Mouse (Mus musculus): ENCODE results near the gene Cactin. TPM values are rescaled to one million over a fixed set of nuclear protein-coding genes. Genes with fewer than 3 reads are reported as not detected.

Gene Cactin
- polyA plus RNA-seq, 1 experiment = 20.0 TPM

DNA sequence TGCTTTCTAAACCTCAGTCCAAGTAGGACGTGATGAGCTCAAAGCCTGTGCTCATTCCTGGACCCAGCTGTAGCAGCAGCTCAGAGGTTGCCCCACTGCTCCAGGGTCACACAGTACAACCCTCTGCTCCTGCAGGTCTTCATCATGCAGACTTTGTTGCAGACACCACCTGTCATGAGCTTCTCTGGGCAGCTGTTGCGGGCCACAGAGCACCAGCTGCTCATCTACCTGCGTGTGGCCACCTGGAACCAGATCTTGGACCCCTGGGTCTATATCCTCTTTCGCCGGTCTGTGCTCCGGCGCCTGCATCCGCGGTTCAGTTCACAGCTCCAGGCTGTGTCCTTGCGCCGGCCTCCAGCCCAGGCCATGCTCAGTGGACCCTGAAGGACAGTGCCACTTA lies 13.4 kb downstream of the Cactin start:
- Histone ChIP-seq H3K4me3 (ENCODE audit: insufficient read depth, low read length) (no peak overlapping the region), H3K27ac (ENCODE audit: insufficient read depth, low read length) (no peak overlapping the region), H3K4me1 (ENCODE audit: control insufficient read depth, insufficient read depth, low read length) (peaks cover 4% of the 10 kb centered on the region)
- TF ChIP-seq CTCF (IDR thresholded peaks at IDR 0.05; ENCODE audit: borderline replicate concordance, insufficient read depth, low read length) (no peak), POLR2A (IDR thresholded peaks at IDR 0.05; ENCODE audit: low read depth, low read length) (no peak)

DNA sequence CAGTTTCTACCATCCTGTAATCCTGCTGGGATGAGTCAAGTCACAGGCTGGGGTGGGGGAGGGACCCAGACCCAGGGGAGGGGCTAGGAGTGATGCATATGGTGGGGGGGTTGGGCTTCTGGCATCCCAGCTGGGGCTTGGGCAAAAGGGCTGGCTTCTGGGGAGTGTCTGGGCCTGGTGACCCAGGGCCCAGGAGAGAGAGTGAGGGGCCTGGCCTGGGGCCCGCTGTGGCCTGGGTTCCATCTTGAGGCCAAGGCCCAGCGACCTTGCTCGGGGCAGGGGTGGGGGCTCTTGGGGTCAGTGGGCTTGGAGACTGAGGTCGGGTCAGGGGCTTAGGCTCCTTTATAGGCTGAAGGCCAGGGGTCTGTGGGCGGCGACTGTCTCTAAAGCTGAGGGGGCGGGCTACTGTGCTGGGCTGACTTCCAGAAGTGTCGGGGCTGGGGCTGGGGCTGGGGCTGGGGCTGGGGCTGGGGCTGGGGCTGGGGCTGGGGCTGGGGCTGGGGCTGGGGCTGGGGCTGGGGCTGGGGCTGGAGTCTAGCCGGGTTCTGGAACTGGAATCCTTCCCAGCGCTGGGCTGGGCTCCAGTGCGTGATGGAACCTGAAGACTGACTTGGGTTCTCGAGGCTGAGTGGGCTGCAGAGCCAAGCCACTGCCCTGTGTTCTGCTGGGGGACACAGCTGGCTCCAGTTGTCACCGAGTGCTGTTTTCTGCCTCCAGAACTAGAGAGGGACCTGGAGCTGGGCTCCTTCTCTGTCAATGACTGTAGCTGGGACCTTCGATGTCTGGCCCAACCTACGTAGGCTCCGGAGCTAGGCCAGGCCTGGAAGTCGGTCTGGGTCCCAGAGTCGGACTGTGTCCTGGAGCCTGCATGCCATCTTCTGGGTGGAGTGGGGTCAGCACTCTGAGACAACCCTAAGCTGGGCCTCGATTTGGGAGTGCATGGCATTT lies 14.8 kb downstream of the Cactin start:
- peaks cover 3% of the 10 kb centered on the region; the same call in 1 of the 2 replicates for H3K4me1 ChIP-seq (ENCODE audit: control insufficient read depth, insufficient read depth, low read length)
- H3K4me3 ChIP-seq (ENCODE audit: insufficient read depth, low read length) = no peak overlapping the region
- TF ChIP-seq POLR2A (IDR thresholded peaks at IDR 0.05; ENCODE audit: low read depth, low read length) = peak; percentile 25; the same call in 1 of the 2 replicates
- TF ChIP-seq CTCF (IDR thresholded peaks at IDR 0.05; ENCODE audit: borderline replicate concordance, insufficient read depth, low read length) = no peak
- H3K27ac ChIP-seq (ENCODE audit: insufficient read depth, low read length) = peak overlapping the region; percentile 12; the same call in 1 of the 2 replicates

DNA sequence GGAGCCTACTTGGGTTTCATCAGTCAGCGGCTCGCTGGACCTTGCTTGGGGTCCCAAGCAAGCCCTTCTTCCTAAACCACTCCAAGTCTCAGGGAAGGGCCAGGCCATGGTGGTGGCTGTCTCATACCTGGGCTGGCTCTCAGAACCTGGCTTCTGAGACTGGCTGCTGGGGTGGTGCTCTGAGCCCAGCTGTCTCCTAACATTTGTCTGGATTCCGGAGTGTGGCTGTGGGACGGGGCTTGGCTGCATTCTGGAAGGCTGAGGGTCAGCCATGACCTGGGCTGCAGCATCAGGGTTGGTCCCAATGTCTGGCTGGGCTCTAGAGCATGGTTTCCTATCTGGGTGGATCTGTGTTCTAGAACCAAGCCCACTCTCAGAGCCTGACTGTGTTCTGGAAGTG lies 15.7 kb downstream of the Cactin start:
- Histone ChIP-seq H3K4me1 (ENCODE audit: control insufficient read depth, insufficient read depth, low read length) (peaks cover 6% of the 10 kb centered on the region; the same call in 1 of the 2 replicates), H3K4me3 (ENCODE audit: insufficient read depth, low read length) (no peak overlapping the region), H3K27ac (ENCODE audit: insufficient read depth, low read length) (0 out of 2 replicates have a peak overlapping the region, but pooled peaks have one; percentile 12)
- TF ChIP-seq CTCF (IDR thresholded peaks at IDR 0.05; ENCODE audit: borderline replicate concordance, insufficient read depth, low read length) (no peak), POLR2A (IDR thresholded peaks at IDR 0.05; ENCODE audit: low read depth, low read length) (no peak)

DNA sequence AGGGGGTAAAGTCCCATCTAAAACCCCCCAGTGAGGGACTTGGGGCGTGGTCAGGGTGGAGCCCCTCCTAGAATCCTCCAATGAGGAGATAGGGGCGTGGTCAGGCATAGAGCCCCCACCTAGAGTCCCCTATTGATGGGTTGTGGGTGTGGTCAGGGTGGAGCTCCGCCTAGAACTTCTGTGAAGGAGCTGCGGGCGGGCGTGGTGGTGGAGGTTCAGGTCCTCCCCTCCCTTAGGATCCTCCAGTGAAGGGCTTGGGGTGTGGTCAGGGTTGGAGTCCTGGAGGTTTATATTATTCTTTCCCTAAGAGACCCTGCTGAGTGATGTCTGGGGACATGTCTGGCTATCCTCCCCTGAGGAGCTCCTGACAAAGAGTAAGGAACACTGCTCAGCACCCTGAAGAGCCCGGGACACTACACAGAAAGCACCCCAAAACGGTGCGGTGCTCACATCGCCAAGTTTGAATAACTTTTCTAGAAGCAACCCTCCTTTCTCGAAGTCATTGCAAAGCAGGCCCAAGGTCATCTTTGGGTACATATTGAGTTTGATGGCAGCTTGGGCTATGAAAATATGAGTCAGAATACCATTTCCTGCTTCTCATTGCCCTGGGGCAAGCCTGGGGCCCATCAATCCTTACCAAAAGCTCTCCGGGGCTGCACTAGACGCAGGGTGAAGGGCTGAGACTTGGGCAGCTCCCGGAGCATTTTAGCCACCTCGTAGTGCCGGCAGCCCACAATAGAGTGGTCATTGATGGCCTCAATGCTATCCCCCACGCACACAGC lies 19.8 kb downstream of the Cactin start:
- TF ChIP-seq CTCF (IDR thresholded peaks at IDR 0.05; ENCODE audit: borderline replicate concordance, insufficient read depth, low read length) (no peak), POLR2A (IDR thresholded peaks at IDR 0.05; ENCODE audit: low read depth, low read length) (no peak)
- no peak overlapping the region for H3K27ac ChIP-seq (ENCODE audit: insufficient read depth, low read length)
- H3K4me3 ChIP-seq (ENCODE audit: insufficient read depth, low read length) = no peak overlapping the region
- H3K4me1 ChIP-seq (ENCODE audit: control insufficient read depth, insufficient read depth, low read length) = peaks cover 3% of the 10 kb centered on the region; the same call in 1 of the 2 replicates

DNA sequence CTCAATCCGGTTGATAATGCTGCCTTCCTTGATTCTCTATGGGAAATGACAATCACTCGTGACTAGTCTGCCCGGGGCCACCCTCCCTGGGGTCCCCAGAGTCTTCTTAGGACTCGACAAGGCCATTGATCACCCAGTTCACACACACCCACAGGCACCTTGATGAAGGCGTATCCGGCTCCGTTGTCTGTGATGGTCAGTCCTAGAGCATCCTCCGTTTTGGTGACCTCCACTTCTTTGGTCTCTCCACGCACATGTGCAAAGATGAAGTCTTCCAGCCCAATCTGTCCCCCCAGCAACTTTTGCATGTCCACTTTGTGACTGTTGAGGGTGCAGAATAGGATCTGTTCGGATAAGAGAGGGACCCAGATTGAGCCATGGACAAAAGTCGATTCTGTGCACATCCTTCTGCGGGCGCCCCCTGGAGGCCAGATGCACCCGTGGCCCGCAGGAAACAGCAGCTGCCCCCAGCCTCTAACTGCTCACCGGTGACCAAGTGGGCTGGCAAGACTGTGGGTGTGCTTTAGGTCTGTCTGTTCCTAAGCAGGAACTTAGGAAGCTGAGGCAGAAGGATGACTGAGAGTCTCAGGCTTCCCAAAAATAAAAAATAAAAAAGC lies 20.5 kb downstream of the Cactin start:
- no peak for TF ChIP-seq POLR2A (IDR thresholded peaks at IDR 0.05; ENCODE audit: low read depth, low read length)
- TF ChIP-seq CTCF (IDR thresholded peaks at IDR 0.05; ENCODE audit: borderline replicate concordance, insufficient read depth, low read length) = peak; percentile 45; the same call in 1 of the 2 replicates
- Histone ChIP-seq H3K4me1 (ENCODE audit: control insufficient read depth, insufficient read depth, low read length) (peaks cover 4% of the 10 kb centered on the region; the same call in 1 of the 2 replicates), H3K4me3 (ENCODE audit: insufficient read depth, low read length) (no peak overlapping the region), H3K27ac (ENCODE audit: insufficient read depth, low read length) (no peak overlapping the region)

DNA sequence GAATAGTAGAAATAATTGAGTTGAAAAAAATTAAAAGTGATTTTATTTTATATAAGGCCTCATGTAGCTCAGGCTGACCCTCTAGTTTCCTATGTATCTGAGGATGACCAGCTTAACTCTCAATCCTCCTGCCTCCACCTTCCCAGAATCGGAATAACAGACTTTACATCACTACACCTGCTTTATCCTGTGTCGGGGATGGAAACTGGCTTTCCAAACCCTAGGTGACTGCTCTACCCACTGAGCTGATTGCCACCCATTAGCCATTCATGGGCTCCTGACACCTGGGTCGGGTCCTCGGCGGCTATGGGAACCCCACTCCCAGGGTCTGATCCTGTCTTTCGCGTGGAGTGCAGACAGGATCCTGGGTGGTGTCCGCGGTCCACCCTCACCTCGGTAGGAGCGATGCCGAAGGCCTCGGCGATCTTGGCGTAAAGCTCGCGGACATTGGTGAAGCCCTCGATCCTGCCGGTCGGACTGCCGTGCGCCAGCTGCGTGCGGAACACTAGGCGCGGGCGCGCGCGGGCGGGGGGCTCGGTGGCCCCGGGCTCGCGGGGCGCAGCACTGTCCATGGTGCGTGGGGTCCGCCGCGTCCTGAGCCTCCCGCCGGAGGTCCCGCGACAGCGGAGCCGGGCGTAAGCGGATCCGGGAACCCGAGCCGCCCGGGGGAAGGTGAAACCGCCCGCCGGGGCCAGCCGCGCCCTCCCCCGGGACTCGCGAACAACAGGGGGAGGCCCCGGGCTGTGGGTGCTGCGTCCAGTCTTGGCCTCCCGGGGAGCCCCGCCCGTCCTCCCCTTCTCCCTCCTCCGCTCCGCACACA lies 22.0 kb downstream of the Cactin start, which contains the start of gene Gipc3:
Gene Gipc3 (minus strand): TSS at position 581 of the 820 bp plus-strand sequence.
- H3K4me3 ChIP-seq (ENCODE audit: insufficient read depth, low read length) = peak within 1 kb of the TSS; percentile 5
- peaks cover 7% of the 10 kb centered on the region; the same call in 1 of the 2 replicates for H3K4me1 ChIP-seq (ENCODE audit: control insufficient read depth, insufficient read depth, low read length)
- TF ChIP-seq POLR2A (IDR thresholded peaks at IDR 0.05; ENCODE audit: low read depth, low read length) (no peak), CTCF (IDR thresholded peaks at IDR 0.05; ENCODE audit: borderline replicate concordance, insufficient read depth, low read length) (no peak)
- no peak within 1 kb of the TSS for H3K27ac ChIP-seq (ENCODE audit: insufficient read depth, low read length)

DNA sequence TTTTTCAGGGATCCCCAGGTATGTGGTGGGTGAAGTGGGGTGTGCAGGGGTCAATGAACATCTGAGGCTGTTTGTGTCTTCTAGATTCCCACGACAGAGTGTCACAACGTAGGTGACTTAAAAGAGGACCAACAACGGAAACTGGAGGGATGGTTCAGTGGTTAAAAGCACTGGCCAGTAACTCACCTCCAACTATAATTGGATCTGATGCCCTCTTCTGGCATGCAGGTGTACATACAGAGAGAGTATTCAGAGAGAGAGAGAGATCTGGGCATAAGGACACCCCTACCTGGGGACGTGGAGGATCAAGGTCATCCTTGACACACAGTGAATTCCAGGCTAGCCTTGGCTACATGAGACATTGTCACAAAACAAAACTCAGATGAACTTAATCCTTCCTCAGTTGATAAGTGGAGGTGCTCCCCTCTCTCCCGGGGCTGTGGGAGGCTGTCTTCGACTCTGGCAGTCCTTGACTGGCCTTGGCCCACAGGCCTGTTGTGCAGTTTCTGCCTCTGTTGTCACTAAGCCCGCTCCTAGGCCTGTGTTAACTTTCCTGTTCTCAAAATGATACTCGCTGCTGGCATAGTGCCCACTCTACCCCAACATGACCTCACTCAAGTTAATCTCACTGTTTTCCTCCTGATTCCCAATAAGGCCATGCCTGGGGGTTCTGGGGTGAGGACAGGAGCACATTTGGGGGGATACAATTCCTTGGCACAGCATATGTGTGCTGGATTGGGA lies 23.7 kb downstream of the Cactin start:
- TF ChIP-seq POLR2A (IDR thresholded peaks at IDR 0.05; ENCODE audit: low read depth, low read length) = no peak
- no peak for TF ChIP-seq CTCF (IDR thresholded peaks at IDR 0.05; ENCODE audit: borderline replicate concordance, insufficient read depth, low read length)
- Histone ChIP-seq H3K4me1 (ENCODE audit: control insufficient read depth, insufficient read depth, low read length) (peaks cover 7% of the 10 kb centered on the region; the same call in 1 of the 2 replicates), H3K4me3 (ENCODE audit: insufficient read depth, low read length) (no peak overlapping the region), H3K27ac (ENCODE audit: insufficient read depth, low read length) (no peak overlapping the region)

DNA sequence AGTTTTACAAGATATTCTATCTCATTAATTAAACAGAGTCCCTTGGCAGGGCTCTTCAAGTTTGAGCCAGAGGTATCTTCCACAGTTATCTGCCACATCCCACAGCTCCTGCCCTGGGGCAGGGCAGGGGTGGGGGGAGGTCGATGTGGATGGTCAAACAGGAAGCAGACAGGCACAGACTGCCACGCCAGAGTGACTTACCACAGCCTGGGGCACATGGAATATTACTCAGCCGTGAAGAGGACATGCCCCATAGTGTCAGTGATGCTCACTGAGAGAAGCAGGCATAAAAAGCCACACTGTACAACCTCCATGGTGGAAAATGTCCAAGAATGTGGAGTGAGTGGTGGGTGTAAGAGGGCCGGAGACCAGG lies 24.2 kb downstream of the Cactin start:
- Histone ChIP-seq H3K4me1 (ENCODE audit: control insufficient read depth, insufficient read depth, low read length) (peaks cover 7% of the 10 kb centered on the region; the same call in 1 of the 2 replicates), H3K4me3 (ENCODE audit: insufficient read depth, low read length) (no peak overlapping the region), H3K27ac (ENCODE audit: insufficient read depth, low read length) (no peak overlapping the region)
- TF ChIP-seq POLR2A (IDR thresholded peaks at IDR 0.05; ENCODE audit: low read depth, low read length) (no peak), CTCF (IDR thresholded peaks at IDR 0.05; ENCODE audit: borderline replicate concordance, insufficient read depth, low read length) (no peak)

All from embryonic fibroblast, embryonic 13.5 days (primary cell).